Mouse (Mus musculus) limb, embryonic 11.5 days (tissue): ENCODE results near the gene Clcn3. TPM values are rescaled to one million over a fixed set of nuclear protein-coding genes. Genes with fewer than 3 reads are reported as not detected.

ENCODE experiments used
- ATAC-seq: fragments of 200-750 bp; cut with Nextera tagmentation; 2 replicates; pipeline ENCODE4 v1.8.0; 2017; ENCODE audit warnings: low read depth; ENCODE audit not compliant: insufficient number of reproducible peaks, low FRiP score, low TSS enrichment
- DNase-seq: peaks from one replicate; pipeline ENCODE4 v3.0.0-alpha.2; 2015; ENCODE audit warnings: low spot score
- H3K27ac ChIP-seq: fragments of 300-500 bp; sonication (generic); replicated peaks from 2 replicates; pipeline ENCODE4 v1.5.1; 2014; ENCODE audit warnings: low read depth, mild to moderate bottlenecking, low read length
- H3K27me3 ChIP-seq: fragments of 300-500 bp; sonication (generic); 2 replicates; pipeline ENCODE4 v1.6.1; 2014; ENCODE audit warnings: mild to moderate bottlenecking, low read length, mixed read lengths; ENCODE audit not compliant: control insufficient read depth, insufficient read depth
- H3K36me3 ChIP-seq: fragments of 300-500 bp; sonication (generic); 2 replicates; pipeline ENCODE4 v1.6.1; 2014; ENCODE audit warnings: mild to moderate bottlenecking, low read length, moderate library complexity, mixed read lengths; ENCODE audit not compliant: control insufficient read depth, insufficient read depth
- H3K4me1 ChIP-seq: fragments of 300-500 bp; sonication (generic); 2 replicates; pipeline ENCODE4 v1.6.1; 2014; ENCODE audit warnings: low read length, mixed read lengths; ENCODE audit not compliant: control insufficient read depth, insufficient read depth
- H3K4me2 ChIP-seq: fragments of 300-500 bp; sonication (generic); 2 replicates; pipeline ENCODE4 v1.6.1; 2014; ENCODE audit warnings: low read depth, mild to moderate bottlenecking, moderate library complexity; ENCODE audit not compliant: severe bottlenecking
- H3K4me3 ChIP-seq: fragments of 300-500 bp; sonication (generic); 2 replicates; pipeline ENCODE4 v1.5.1; 2014; ENCODE audit warnings: low read depth, low read length
- H3K9ac ChIP-seq: fragments of 300-500 bp; sonication (generic); 2 replicates; pipeline ENCODE4 v1.6.1; 2014; ENCODE audit warnings: mild to moderate bottlenecking, low read length
- H3K9me3 ChIP-seq: fragments of 300-500 bp; sonication (generic); 2 replicates; pipeline ENCODE4 v1.6.1; 2016; ENCODE audit warnings: low read length; ENCODE audit not compliant: control insufficient read depth
- WGBS: fragments of 180-500 bp; shearing (Covaris S2); extraction: QIAGEN DNeasy Blood & Tissue Kit; methylation state at CpG from one replicate; pipeline ENCODE4 v1.1.7; 2014; 5-methylcytosine and 5-hydroxymethylcytosine counted together
- polyA plus RNA-seq: library from polyadenylated mRNA; unstranded; fragments of >200 nt; fragmentation: Nextera tagmentation; extraction: Ambion mirVana; gene quantifications from 2 replicates; pipeline ENCODE4 v1.2.1, GENCODE M21; 2014

The Clcn3 gene
- polyA plus RNA-seq, 1 experiment from 2014 or later = 10.6 TPM

DNA sequence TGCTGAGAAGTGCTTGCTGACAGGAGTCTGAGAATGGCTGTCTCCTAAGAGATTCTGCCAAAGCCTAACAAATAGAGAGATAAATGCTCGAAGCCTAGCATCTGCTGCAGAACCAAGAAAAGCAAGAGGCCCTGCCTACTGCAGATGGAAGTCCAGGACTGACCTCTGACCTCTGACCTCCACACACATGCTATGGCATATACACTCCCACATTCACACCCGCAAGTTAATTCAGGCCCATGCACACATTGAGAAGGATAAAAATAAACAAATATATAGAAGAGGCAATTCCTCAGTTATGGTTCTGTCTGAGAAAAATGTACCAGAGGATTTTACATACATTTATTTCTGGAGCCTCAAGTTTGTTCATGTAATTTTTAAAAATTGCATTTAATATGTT is 104.5 kb downstream of the Clcn3 start:
- H3K9ac ChIP-seq = no peak overlapping the region
- H3K36me3 ChIP-seq = no peaks in the 10 kb centered on the region
- DNase-seq (no peak), ATAC-seq (peak; percentile 60; the same call in 1 of the 2 replicates)
- no peak overlapping the region for H3K27ac ChIP-seq
- no peaks in the 10 kb centered on the region for H3K27me3 ChIP-seq
- no peaks in the 10 kb centered on the region for H3K4me1 ChIP-seq
- H3K9me3 ChIP-seq = no peaks in the 10 kb centered on the region
- H3K4me2 ChIP-seq = no peak overlapping the region
- no peak overlapping the region for H3K4me3 ChIP-seq
- 77% methylated on average over 2 of the region's 2 CpGs for WGBS

DNA sequence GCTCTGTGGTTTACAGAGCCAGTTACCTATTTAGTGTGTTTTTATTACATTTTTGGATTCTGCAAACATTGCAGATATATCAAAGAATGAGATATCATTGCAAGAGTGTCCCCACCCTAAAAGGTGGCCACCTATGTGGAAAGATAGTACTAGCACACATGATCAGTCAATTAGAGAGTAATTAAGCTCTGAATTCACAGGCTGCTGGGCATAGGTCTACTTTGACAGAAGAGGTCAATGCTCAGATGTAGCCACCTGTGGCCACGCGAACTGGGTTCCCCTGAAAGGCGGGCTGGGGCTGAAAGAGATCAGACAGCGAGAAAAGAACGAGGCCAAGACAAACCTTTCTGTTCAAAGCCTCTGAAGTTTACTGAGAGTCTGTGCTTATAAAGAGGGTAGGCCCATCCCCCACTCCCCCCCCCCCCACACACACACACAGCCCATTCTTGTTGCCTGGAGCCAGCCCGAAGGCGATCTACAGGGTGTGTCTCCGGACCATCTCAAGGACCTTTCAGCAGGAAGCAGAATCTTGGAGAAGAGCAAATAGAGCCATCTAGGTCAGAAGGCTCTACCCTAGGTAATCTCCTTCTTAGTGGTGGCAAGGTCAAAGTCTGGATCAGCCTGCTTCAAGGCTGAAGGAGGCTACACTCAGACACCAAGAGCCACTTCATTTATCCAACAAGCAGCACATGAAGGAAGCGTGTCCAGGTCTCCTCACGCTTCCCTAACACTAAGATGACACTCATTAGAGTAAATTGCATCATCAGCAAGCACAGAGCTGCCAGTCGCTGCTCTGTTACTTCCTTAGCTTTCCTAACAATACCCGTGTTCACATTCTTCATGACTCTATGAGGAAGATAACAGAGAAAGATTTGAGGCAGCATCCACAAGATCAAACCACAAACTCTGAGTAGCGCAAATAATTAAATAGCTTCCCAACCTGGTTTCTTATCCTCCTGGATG is 112.6 kb downstream of the Clcn3 start:
- Histone ChIP-seq H3K4me3 (no peak overlapping the region), H3K9me3 (no peaks in the 10 kb centered on the region), H3K27me3 (no peaks in the 10 kb centered on the region), H3K9ac (no peak overlapping the region), H3K4me1 (no peaks in the 10 kb centered on the region), H3K4me2 (no peak overlapping the region), H3K36me3 (no peaks in the 10 kb centered on the region), H3K27ac (no peak overlapping the region)
- WGBS = 88% methylated on average over 13 of the region's 13 CpGs
- ATAC-seq (no peak), DNase-seq (no peak)

DNA sequence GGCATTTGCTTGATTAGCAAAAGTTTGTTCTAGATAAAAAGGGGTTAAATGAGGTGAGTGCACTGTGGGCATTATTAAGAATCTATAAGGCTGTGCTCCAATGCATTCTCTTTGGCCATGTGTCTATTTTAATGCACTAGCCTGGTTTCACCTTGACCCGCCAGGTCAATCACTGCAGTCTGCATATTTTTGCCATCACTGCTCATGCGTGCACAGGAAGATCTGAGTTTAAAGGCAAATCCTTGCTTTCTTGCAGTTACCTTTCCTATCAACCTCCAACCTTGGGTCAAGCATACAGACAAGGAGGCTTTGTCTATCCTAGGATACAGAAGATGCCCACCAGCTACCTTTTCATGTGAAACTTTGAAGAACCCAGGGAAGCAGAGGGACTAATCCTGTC is 113.3 kb downstream of the Clcn3 start:
- Histone ChIP-seq H3K9me3 (no peaks in the 10 kb centered on the region), H3K4me3 (no peak overlapping the region), H3K27ac (no peak overlapping the region), H3K36me3 (no peaks in the 10 kb centered on the region), H3K9ac (no peak overlapping the region), H3K4me2 (no peak overlapping the region), H3K27me3 (no peaks in the 10 kb centered on the region), H3K4me1 (no peaks in the 10 kb centered on the region)
- ATAC-seq (no peak), DNase-seq (no peak)
- WGBS = 89% methylated on average over 2 of the region's 2 CpGs

DNA sequence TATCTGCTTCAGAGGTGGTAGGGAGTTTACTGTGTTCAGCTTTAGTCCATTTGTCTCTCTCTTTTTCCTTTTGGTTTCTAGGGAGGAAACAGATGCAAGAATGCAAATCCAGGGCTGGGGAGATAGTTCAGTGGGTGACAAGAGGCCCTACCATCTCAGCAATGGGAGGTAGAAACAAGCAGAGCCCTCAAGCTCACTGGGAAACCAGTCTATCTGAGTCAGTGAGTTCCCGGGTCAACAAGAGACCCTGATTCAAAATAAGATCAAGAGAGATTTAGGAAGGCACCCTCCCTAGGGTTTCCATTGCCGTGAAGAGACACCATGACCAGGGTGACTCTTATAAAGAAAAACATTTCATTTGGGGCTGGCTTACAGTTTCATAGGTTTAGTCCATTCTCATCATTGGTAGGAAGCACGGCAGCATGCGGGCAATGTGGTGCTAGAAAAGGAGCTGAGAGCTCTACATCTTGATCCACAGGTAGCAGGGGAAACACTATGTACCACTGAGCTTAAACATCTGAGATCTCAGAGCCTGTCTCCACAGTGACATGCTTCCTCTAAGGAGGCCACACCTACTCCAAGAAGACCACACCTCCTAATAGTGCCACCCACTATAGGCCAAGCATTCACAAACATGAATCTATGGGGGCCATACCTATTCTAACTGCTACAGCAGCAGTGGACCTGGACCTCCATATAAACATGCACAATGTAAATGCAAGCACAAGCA is 114.7 kb downstream of the Clcn3 start:
- Histone ChIP-seq H3K4me3 (no peak overlapping the region), H3K27me3 (no peaks in the 10 kb centered on the region), H3K27ac (no peak overlapping the region), H3K9ac (no peak overlapping the region), H3K9me3 (no peaks in the 10 kb centered on the region), H3K4me2 (no peak overlapping the region), H3K36me3 (no peaks in the 10 kb centered on the region), H3K4me1 (no peaks in the 10 kb centered on the region)
- 92% methylated on average over 4 of the region's 4 CpGs for WGBS
- DNase-seq (no peak), ATAC-seq (no peak)

DNA sequence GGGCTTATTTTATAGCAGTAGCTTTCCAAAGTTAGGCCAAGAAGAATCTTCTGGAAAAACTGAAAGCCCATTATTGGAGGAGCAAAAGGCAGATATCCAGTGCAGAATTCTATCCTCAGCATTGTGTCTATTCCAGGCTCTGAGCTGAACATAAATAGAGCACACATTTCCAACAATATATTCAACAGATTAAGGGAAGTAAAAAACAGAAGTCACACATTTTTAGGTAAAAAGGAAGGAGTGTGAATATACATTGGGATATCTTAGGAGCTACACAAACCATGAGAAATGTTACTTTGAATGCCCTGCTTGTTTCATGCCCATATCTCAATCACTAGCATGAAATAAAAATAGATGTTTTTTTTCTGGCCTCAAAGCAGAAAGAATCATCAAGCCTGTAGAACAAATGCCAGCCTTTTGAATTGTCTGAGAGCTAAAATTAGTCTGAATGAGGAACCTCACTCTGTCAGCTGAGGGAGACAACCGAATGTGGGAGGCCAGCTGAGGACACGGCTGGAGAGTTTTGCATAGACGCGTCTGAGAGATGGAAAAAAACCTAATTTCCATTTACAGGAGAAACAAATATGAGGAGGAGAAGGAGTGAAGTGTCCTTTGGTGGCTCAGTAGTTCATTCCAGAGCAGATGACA is 115.5 kb downstream of the Clcn3 start:
- H3K27me3 ChIP-seq = no peaks in the 10 kb centered on the region
- no peak overlapping the region for H3K4me2 ChIP-seq
- DNase-seq = no peak
- H3K9ac ChIP-seq = no peak overlapping the region
- WGBS = 86% methylated on average over 4 of the region's 4 CpGs
- H3K4me1 ChIP-seq = no peaks in the 10 kb centered on the region
- H3K4me3 ChIP-seq = no peak overlapping the region
- no peak for ATAC-seq
- no peaks in the 10 kb centered on the region for H3K36me3 ChIP-seq
- H3K27ac ChIP-seq = no peak overlapping the region
- H3K9me3 ChIP-seq = no peaks in the 10 kb centered on the region

DNA sequence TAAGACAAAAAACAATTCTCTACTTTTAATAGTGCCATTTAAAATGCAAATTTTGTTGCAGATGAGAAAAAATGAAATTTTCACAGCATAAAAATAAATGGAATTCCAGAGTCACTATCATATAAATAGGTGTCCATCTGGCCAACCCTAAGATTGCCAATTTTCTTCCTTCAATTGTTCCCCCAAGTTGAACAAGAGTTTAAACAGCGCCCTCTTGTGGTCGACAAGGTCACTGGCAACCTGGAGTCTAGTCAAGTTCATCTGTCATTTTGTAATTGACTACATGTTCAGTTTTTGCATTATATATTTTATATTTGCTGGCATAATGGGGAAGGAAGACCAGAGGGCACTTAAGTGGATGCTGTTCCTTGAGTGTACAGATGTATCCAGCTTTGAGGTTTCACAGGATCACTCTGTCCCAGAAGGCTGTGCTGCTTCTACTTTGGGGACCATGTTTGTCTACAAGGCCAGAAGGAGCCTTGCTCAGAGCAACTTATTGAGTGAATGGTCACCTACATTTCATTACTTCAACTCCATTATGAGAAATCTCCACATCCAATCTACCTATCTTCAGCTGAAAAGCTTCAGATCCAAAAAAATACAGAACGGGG is 117.5 kb downstream of the Clcn3 start:
- DNase-seq = peak; percentile 56
- WGBS = 33% methylated on average over 3 of the region's 3 CpGs
- Histone ChIP-seq H3K9me3 (no peaks in the 10 kb centered on the region), H3K9ac (no peak overlapping the region), H3K36me3 (no peaks in the 10 kb centered on the region), H3K4me1 (no peaks in the 10 kb centered on the region), H3K27me3 (no peaks in the 10 kb centered on the region), H3K27ac (no peak overlapping the region), H3K4me3 (no peak overlapping the region), H3K4me2 (no peak overlapping the region)
- ATAC-seq = no peak

DNA sequence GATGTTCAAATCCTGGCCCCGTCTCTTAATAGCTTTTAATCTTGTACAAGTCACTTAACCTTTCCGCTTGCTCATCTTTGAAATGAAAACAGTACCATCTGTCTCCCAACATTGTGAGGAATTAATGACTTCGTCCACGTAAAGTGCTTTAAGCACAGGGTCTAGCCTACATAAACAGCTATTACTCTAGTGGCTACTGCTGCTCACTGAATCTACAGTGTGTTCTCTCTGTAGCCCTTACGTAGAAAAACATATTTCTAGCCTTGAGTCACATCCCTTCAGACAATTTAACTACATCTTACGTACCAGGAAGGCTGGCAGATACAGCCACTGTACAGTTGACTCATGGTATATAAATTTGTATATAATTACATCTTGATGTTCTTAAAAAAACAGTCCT is 118.2 kb downstream of the Clcn3 start:
- Histone ChIP-seq H3K27me3 (no peaks in the 10 kb centered on the region), H3K4me2 (no peak overlapping the region), H3K4me3 (no peak overlapping the region), H3K9ac (no peak overlapping the region), H3K27ac (no peak overlapping the region), H3K4me1 (no peaks in the 10 kb centered on the region), H3K9me3 (no peaks in the 10 kb centered on the region), H3K36me3 (no peaks in the 10 kb centered on the region)
- ATAC-seq (no peak), DNase-seq (no peak)
- WGBS = 84% methylated on average over 6 of the region's 6 CpGs

DNA sequence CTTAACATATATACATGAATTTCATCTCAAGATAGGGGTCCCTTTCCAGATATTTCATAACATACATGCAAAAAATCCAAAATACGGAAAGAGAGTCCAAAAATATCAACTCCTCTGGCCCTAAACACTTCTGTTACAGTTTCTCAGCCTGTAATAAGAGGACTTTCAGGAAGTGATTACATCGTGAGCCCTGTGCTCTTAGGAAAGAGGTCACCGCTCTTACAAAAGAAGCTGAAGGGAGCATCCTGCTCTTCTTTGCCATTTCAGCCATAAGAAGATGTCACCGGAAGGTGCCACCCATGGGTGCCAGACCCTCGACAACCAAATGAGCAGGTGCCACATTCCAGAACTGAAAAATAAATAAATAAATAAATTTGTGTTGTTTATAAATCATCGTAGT is 121.3 kb downstream of the Clcn3 start:
- H3K4me2 ChIP-seq = no peak overlapping the region
- no peaks in the 10 kb centered on the region for H3K27me3 ChIP-seq
- 89% methylated on average over 6 of the region's 6 CpGs for WGBS
- no peak overlapping the region for H3K9ac ChIP-seq
- no peaks in the 10 kb centered on the region for H3K36me3 ChIP-seq
- H3K4me1 ChIP-seq = no peaks in the 10 kb centered on the region
- H3K9me3 ChIP-seq = no peaks in the 10 kb centered on the region
- H3K4me3 ChIP-seq = no peak overlapping the region
- no peak for DNase-seq
- no peak for ATAC-seq
- H3K27ac ChIP-seq = no peak overlapping the region
